Mouse (Mus musculus) urinary bladder, postnatal 4 days (tissue): ENCODE measurements around the gene Osbpl6.

Experiments
- DNase-seq, 2 experiments: peaks; one replicate each; pipeline ENCODE4 v3.0.0; 2021 to 2022; ENCODE audit warnings: low spot score in 2 of 2

The Osbpl6 gene

GRCm38 (mm10) chr2:76406151-76406936 lies at the start of gene Osbpl6:
TSS of gene Osbpl6 (plus strand) at chr2:76406508.
- DNase-seq = peak; percentile 72 to 77

DNA sequence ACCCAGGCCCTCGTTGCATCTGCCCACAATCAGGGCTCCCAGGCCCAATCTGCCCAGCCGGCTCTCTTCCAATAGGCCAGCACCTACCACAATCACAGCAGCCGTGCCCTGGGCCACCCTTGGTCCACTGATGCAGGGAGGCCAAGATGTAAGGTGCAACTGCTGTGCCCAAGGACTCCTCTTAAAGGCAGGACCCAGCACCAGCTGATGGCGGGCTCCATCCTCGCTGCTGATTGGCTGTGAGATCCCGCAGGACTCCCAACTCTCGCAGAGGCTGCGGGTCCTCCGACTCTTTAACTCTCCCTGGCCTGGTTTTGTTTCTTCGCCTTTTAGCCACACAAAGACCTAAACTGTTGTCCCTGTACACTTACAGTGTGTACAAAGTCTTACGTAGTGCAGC lies 46.1 kb upstream of the Osbpl6 start, which contains the start of gene Cyct:
TSS of gene Cyct (minus strand) at position 225 of the 400 bp plus-strand sequence.
- no peak for DNase-seq

DNA sequence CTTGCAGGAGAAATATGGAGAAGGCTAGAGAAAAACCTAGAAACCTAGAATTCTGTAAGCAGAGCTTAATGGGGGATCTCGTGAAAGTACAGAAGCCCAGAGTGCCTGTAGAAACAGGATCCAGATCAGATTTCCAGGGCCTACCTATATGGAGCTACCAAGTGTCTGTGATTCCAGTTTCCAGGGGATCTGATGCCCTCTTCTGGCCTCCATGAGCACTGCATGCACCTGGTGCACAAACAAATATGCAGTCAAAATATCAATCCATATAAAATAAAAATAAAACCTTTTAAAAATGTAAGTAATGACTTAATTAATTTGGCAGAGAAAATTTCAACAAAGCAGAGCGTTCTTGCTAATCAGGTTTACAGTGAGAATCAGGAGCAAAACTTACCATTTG lies 44.2 kb upstream of the Osbpl6 start:
- no peak for DNase-seq

- no peak for DNase-seq
These were observed 40.5 kb upstream of the Osbpl6 start for GRCm38 (mm10) chr2:76365811-76366210.

GRCm38 (mm10) chr2:76367188-76367922 lies 39.0 kb upstream of the Osbpl6 start:
- DNase-seq = peak; percentile 34 to 85

- DNase-seq = no peak
These were observed 37.2 kb upstream of the Osbpl6 start for GRCm38 (mm10) chr2:76368861-76369660.

- peak; percentile 77 to 87 for DNase-seq
These were observed 36.3 kb upstream of the Osbpl6 start, which contains the start of gene Rbm45 for GRCm38 (mm10) chr2:76369821-76370655. TSS of gene Rbm45 (plus strand) at chr2:76369984.

- DNase-seq = no peak
These were observed 35.7 kb upstream of the Osbpl6 start for GRCm38 (mm10) chr2:76370656-76370922.

- no peak for DNase-seq
These were observed 34.1 kb upstream of the Osbpl6 start for GRCm38 (mm10) chr2:76372244-76372643.

DNA sequence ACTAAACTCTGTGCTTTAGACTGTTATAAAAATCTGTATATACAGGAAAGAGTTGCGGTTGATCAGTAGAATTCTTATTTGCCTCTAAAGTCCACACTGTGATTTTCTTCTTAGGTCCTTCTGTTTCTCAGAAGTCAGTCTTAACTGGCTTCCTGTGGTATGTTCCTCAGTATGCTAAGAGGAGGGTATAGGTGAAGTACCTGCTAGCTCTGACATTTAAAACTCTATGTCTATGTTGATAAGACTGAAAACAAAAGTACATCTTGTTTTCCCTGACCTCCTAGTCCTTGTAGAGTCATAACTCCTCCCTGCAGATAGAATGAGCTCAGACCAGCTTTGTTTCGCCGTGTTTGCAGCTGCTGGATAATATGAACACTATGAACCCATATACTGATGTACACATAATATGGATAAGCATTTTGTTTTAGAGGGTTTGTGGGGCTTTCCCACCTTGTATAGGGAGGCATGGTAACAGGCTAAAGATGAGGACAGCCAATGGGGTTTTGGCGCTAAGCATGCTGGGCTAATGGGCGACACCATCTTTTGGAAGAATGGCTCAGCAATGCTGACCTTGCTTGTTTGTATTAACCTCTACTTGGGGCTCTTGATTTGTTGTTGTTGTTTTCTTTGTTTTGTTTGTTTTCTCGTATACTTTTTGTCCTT lies 31.6 kb upstream of the Osbpl6 start:
- no peak for DNase-seq

DNA sequence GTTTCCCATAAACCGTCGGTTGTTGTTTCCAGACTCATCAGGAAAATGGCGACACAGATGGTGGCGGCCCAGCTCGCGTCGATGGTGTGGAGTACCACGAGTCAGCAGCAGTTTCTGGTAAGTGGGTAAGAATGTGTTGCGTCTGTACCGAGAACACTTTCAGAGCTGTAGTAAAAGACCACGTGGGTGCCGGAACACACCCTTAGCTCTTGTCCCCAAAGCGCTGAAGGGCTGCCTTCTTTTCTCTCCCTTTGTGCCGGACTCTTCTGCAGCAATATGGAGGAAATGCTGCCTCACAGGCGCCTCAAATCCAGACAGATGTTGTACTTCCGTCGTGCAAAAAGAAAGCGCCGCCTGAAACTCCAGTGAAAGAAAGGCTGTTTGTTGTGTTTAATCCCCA lies 27.7 kb upstream of the Osbpl6 start:
- no peak for DNase-seq

GRCm38 (mm10) chr2:76386531-76386930 lies 19.8 kb upstream of the Osbpl6 start:
- no peak for DNase-seq

DNA sequence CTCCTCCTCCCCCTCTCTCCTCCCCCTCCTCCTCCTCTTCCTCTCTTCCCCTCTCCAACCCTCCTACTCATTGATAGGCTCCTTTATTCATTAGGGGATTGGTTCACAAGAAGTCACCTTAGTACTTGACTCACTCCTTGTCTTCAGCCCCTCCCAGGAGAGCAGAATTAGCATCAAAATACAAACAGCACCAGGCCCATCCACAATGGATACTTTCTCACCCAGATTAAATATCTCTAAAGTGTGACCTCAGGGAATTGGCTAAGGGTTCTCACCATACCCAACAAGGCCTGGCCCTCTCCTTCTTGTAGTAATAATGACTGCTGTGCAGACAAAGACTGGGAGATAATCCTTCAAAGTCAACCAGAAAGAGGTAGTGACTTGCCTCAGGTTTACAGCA lies 6.1 kb upstream of the Osbpl6 start:
- DNase-seq = no peak

DNA sequence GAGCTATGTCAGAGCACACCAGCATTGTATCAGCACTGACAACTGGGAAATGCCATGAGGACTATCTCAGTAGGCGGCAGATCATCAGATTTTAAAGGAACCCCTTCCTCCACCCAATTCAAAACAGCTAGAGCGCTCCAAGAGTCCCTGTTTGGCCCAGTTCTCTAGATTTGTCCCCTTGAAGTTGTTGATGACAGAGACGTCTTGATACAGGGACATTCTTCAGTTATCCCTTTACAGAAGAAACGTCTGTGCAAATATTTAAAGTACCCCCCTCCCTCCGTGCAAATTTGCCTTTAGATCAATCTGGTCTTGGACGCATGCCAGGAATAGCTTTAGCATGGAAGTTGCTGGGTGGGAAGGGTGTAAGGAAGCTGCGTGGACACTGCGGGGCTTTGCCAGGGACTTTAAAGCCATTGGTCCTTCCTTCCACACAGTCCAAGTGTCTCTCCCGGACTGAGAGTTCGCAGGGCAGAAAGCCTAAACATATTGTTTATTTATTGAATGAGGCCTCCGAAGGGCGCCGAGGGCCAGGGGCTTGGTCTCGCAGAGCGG lies 635 bp upstream of the Osbpl6 start:
- DNase-seq = no peak

DNA sequence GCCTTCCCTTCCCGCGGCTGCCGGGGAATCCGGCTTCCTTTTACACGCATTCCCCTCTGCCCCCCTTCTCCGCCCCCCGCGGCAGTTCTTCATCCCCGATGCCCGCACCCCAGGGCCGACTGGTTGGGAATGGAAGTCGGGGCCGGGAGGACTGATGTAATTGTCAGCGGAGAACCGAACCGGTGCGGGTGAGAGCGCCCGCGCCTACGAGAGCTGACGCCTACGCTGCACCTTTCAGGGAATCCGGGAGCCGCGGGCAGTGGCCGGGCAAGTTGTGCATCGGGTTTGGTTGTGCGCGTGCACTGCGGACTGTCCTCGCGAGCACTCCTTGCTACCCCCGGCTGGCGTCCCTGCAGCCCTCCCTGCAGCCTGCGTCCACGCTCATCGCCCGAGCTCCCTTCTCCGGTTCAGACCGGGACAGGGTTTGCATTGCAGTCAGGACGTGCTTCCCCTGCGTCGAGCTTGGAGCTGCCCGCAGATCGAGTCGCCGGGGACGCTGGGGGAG lies 681 bp downstream of the Osbpl6 start:
- peak; percentile 32 to 64 for DNase-seq

GRCm38 (mm10) chr2:76409526-76409925 lies 3.2 kb downstream of the Osbpl6 start:
- no peak for DNase-seq

DNA sequence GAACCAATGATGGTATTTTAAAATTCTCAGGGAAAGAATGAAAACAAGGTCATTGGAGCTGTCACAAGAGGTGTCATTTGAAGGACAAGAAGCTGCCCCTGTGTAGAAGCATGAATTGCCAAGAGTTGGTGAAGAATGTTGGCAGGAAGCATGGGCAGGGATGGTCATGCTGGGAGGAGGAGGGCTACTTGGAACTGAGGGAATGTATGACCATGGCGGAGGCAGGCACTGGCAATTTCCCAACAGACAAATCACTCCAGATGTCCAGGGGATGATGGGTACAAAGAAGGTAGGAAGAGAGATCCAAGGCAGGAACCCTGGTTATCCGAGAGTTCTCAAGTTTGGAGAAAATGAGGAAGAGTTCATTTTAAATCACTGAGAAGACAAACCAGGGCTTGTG lies 3.7 kb downstream of the Osbpl6 start:
- DNase-seq = no peak

- DNase-seq = no peak
These were observed 6.6 kb downstream of the Osbpl6 start for GRCm38 (mm10) chr2:76412924-76413323.

DNA sequence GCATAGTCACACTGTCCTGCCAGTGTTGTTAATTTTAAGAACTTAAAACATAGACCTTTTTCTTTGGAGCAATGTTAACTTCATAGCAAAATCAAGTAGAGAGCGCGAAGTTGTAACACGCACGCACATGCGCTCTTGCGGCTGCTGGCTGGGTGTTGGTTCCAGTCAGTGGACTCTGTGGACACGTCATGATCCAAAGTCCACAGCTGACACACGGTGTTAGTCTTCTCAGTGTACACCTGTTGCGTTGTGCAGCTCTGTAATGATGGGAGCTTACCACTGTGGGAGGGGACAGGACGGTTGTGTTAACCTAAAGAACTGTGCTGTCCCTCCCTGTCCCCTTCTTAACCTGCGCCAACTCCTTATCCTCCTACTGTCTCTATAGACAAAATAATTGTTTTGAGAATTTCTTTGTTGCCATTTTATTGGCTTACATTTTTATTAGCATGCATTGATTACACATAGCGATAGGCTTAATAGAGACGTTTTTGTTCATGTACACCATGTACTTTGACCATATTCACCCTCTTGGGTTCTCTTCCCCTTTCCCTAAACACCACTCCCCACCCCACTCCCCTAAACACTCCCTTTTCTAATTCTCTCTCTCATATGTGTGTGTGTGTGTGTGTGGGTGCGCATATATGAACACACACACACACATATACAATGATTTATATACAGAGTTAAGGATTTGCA lies 11.3 kb downstream of the Osbpl6 start:
- DNase-seq = no peak

DNA sequence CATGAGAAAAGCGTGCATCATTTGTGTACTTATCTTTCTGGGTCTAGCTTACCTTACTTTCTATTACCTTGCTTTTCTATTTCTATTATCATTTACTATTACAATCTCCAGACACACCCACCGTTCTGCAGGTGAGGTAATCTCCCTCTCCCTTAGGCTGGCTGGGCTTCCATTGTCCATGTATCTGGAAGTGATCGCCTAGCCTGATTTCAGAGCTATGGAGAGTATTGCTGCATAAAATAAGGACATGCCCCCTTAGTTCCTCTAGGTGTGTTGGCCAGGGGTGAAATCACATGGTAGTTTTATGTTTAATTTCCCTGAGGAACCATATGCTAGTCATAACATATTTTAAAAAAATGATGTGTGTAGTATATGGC lies 11.8 kb downstream of the Osbpl6 start:
- no peak for DNase-seq
